Comparison of ENCODE assay signal across 9 mouse cellular contexts in the genomic region with DNA sequence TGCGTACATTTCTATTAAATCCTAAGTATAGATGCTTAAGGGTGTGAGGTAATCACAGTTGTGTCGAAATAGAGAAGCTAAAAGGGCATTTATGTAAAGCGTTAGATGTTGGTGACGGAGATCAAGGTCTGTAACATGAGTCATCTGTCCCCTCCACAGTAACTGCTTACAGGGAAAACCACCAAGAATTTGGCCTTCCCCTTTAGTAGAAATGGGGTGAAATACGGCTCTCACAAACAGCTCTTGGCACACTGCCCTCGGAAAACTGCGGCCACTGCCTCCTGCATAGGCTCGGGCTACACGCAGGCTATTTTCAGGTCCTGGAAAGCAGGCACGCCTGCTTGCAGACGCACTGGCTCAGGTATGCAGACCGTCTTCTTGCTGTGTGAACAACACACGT. TPM values are rescaled to one million over a fixed set of nuclear protein-coding genes. Genes with fewer than 3 reads are reported as not detected.
DNase-seq lines count a peak whose midpoint lies in the region; ATAC-seq and TF ChIP-seq lines count a peak whose summit lies in the region.
"Had no signal": no experiment of that assay in that cellular context is flagged by ENCODE, and none has a peak within 500 bp of the region (broad histone marks: within the 10 kb centered on the region; RNA-seq: fewer than 3 reads in every experiment).

No protein-coding gene starts in this region.

- peaks cover 11% of the 10 kb centered on the region; the same call in 1 of the 2 replicates for H3K4me1 ChIP-seq in intestine, embryonic 16.5 days (ENCODE audit: control insufficient read depth, insufficient read depth, low read length)
- H3K4me1 ChIP-seq in midbrain, embryonic 13.5 days (replicated peaks): peaks cover 16% of the 10 kb centered on the region

- 0 out of 2 replicates have a peak, but pooled peaks have one; percentile 59 for ATAC-seq in cerebellum, adult (ENCODE audit: insufficient number of reproducible peaks, low FRiP score, low TSS enrichment)
- 0 out of 2 replicates have a peak, but pooled peaks have one; percentile 26 for ATAC-seq in intestine, embryonic 16.5 days
- ATAC-seq in midbrain, embryonic 13.5 days: no peak

- no peaks in the 10 kb centered on the region for H3K9me3 ChIP-seq in intestine, embryonic 16.5 days (ENCODE audit: control insufficient read depth, low read length)
- H3K9me3 ChIP-seq in midbrain, embryonic 13.5 days: no peaks in the 10 kb centered on the region

- no peak for DNase-seq in cerebellum, postnatal 4 days (ENCODE audit: low spot score in 2 of 2)
- DNase-seq in adrenal gland, adult 2 months: peak; percentile 94
- peak; percentile 84 for DNase-seq in gastrocnemius, adult 2 months
- peak; percentile 77 for DNase-seq in lung, postnatal 36 days
- no peak for DNase-seq in right cerebral cortex, postnatal 25 days

- no peak for TF ChIP-seq CTCF in gastrocnemius, adult 2 months (IDR thresholded peaks at IDR 0.05)

- no peak overlapping the region for H3K4me2 ChIP-seq in intestine, embryonic 16.5 days (ENCODE audit: low read depth, low read length)
- no peak overlapping the region for H3K4me2 ChIP-seq in midbrain, embryonic 13.5 days (replicated peaks)

- no peaks in the 10 kb centered on the region for H3K36me3 ChIP-seq in intestine, embryonic 16.5 days (ENCODE audit: control insufficient read depth, insufficient read depth, low read length)
- H3K36me3 ChIP-seq in midbrain, embryonic 13.5 days: no peaks in the 10 kb centered on the region

- intact Hi-C loops in gastrocnemius, adult 2 months (cut with DNase I): loop anchor here (5.0 kb wide), 2 partner anchors 34 to 56 kb away; partner anchors contain the start of genes Adprh and Popdc2

- no peaks in the 10 kb centered on the region for H3K27me3 ChIP-seq in intestine, embryonic 16.5 days (replicated peaks; ENCODE audit: control insufficient read depth, insufficient read depth, low read length)
- no peaks in the 10 kb centered on the region for H3K27me3 ChIP-seq in midbrain, embryonic 13.5 days

- 40% methylated on average over 13 of the region's 13 CpGs for WGBS in intestine, embryonic 16.5 days
- 88% methylated on average over 13 of the region's 13 CpGs for WGBS in midbrain, embryonic 13.5 days

- peak overlapping the region; percentile 52 for H3K4me3 ChIP-seq in gastrocnemius, adult 2 months
- no peak overlapping the region for H3K4me3 ChIP-seq in intestine, embryonic 16.5 days (ENCODE audit: low read length)
- H3K4me3 ChIP-seq in midbrain, embryonic 13.5 days (replicated peaks): no peak overlapping the region

- peak overlapping the region; percentile 86 for H3K27ac ChIP-seq in gastrocnemius, adult 2 months
- no peak overlapping the region for H3K27ac ChIP-seq in intestine, embryonic 16.5 days (ENCODE audit: low read length)
- H3K27ac ChIP-seq in midbrain, embryonic 13.5 days: no peak overlapping the region

- no peak overlapping the region for H3K9ac ChIP-seq in intestine, embryonic 16.5 days (ENCODE audit: low read depth, low read length)
- no peak overlapping the region for H3K9ac ChIP-seq in midbrain, embryonic 13.5 days (replicated peaks)

RNA-seq across cellular contexts. Expression of gene Popdc2, which starts 34.1 kb away (rescaled TPM):
- 1 to 10 TPM; 1.4 to 3.6 TPM for total RNA-seq in adrenal gland, adult 2 months (2021)
- 2.3 and 2.9 TPM in 2 replicates for polyA plus RNA-seq in adrenal gland, adult 2 months (2012; rRNA removed)
- total RNA-seq in gastrocnemius, adult 2 months (2021): 10 to 100 TPM; 55.5 to 61.6 TPM
- 15.0 and 20.2 TPM in 2 replicates for polyA plus RNA-seq in intestine, embryonic 16.5 days (2015; fragmentation: Nextera tagmentation; extraction: Ambion mirVana)
- 0.26 and 0.51 TPM in 2 replicates for polyA plus RNA-seq in midbrain, embryonic 13.5 days (2015; fragmentation: Nextera tagmentation; extraction: Ambion mirVana)

RNA-seq across cellular contexts. Expression of gene Pla1a, which starts 36.8 kb away (rescaled TPM):
- 10 to 100 TPM; 17.0 to 36.7 TPM for total RNA-seq in adrenal gland, adult 2 months (2021)
- polyA plus RNA-seq in adrenal gland, adult 2 months (2012; rRNA removed): 12.3 and 21.0 TPM in 2 replicates
- total RNA-seq in gastrocnemius, adult 2 months (2021): 1 to 10 TPM; 5.3 to 6.3 TPM
- polyA plus RNA-seq in intestine, embryonic 16.5 days (2015; fragmentation: Nextera tagmentation; extraction: Ambion mirVana): 1.3 and 1.9 TPM in 2 replicates
- 0.26 and 0.55 TPM in 2 replicates for polyA plus RNA-seq in midbrain, embryonic 13.5 days (2015; fragmentation: Nextera tagmentation; extraction: Ambion mirVana)

RNA-seq across cellular contexts. Expression of gene Gm21987, which starts 49.3 kb away (rescaled TPM):
- total RNA-seq in adrenal gland, adult 2 months (2021): under 1 TPM in 1 of 2 experiments, not detected in 1; 0.93 TPM
- 4.4 TPM in 1 of 2 replicates, not detected in the other for polyA plus RNA-seq in adrenal gland, adult 2 months (2012; rRNA removed)
- total RNA-seq in gastrocnemius, adult 2 months (2021): not detected
- polyA plus RNA-seq in intestine, embryonic 16.5 days (2015; fragmentation: Nextera tagmentation; extraction: Ambion mirVana): 0.54 and 1.6 TPM in 2 replicates
- not detected in 2 replicates for polyA plus RNA-seq in midbrain, embryonic 13.5 days (2015; fragmentation: Nextera tagmentation; extraction: Ambion mirVana)
- total RNA-seq: left cerebral cortex, postnatal 10 days had no signal

RNA-seq across cellular contexts. Expression of gene Cox17, which starts 49.4 kb away (rescaled TPM):
- 100 to 1,000 TPM; 223 to 312 TPM for total RNA-seq in adrenal gland, adult 2 months (2021)
- 34.7 and 43.0 TPM in 2 replicates for polyA plus RNA-seq in adrenal gland, adult 2 months (2012; rRNA removed)
- 100 to 1,000 TPM; 138 to 190 TPM for total RNA-seq in gastrocnemius, adult 2 months (2021)
- 223 and 249 TPM in 2 replicates for polyA plus RNA-seq in intestine, embryonic 16.5 days (2015; fragmentation: Nextera tagmentation; extraction: Ambion mirVana)
- 105 and 108 TPM in 2 replicates for polyA plus RNA-seq in midbrain, embryonic 13.5 days (2015; fragmentation: Nextera tagmentation; extraction: Ambion mirVana)

RNA-seq across cellular contexts. Expression of gene Maats1, which starts 54.2 kb away (rescaled TPM):
- total RNA-seq in adrenal gland, adult 2 months (2021): under 1 TPM; 0.37 to 0.97 TPM
- 0.04 TPM in 1 of 2 replicates, not detected in the other for polyA plus RNA-seq in adrenal gland, adult 2 months (2012; rRNA removed)
- not detected for total RNA-seq in gastrocnemius, adult 2 months (2021)
- 0.18 and 0.31 TPM in 2 replicates for polyA plus RNA-seq in intestine, embryonic 16.5 days (2015; fragmentation: Nextera tagmentation; extraction: Ambion mirVana)
- 0.88 and 0.98 TPM in 2 replicates for polyA plus RNA-seq in midbrain, embryonic 13.5 days (2015; fragmentation: Nextera tagmentation; extraction: Ambion mirVana)

Comparison
In these comparisons a context has a peak if more than half of its experiments do, and no peak if none do; other contexts are left out.
1. DNase-seq: peak in adrenal gland, adult 2 months (single experiment), gastrocnemius, adult 2 months (single experiment) and lung, postnatal 36 days (single experiment); none in cerebellum, postnatal 4 days (0 of 2) and right cerebral cortex, postnatal 25 days (single experiment).